Mouse (Mus musculus) embryonic facial prominence, embryonic 15.5 days (tissue): Measurements from ENCODE around the gene Hist1h4j. TPM values are rescaled to one million over a fixed set of nuclear protein-coding genes. Genes with fewer than 3 reads are reported as not detected.

Source experiments
- ATAC-seq: fragments of 200-750 bp; cut with Nextera tagmentation; 2 replicates; pipeline ENCODE4 v1.8.0; 2017; ENCODE audit warnings: low read depth, moderate TSS enrichment; ENCODE audit not compliant: insufficient number of reproducible peaks, low FRiP score, low TSS enrichment
- H3K27ac ChIP-seq: fragments of 300-500 bp; sonication (generic); replicated peaks from 2 replicates; pipeline ENCODE4 v1.5.1; 2015; ENCODE audit warnings: mild to moderate bottlenecking, inconsistent platforms
- H3K27me3 ChIP-seq: fragments of 300-500 bp; sonication (generic); 2 replicates; pipeline ENCODE4 v1.6.1; 2015; ENCODE audit warnings: inconsistent platforms
- H3K36me3 ChIP-seq: fragments of 300-500 bp; sonication (generic); 2 replicates; pipeline ENCODE4 v1.6.1; 2015; ENCODE audit warnings: mild to moderate bottlenecking, inconsistent platforms
- H3K4me1 ChIP-seq: fragments of 300-500 bp; sonication (generic); 2 replicates; pipeline ENCODE4 v1.6.1; 2015; ENCODE audit warnings: inconsistent platforms
- H3K4me2 ChIP-seq: fragments of 300-500 bp; sonication (generic); replicated peaks from 2 replicates; pipeline ENCODE4 v1.6.1; 2015; ENCODE audit warnings: mild to moderate bottlenecking, inconsistent platforms
- H3K4me3 ChIP-seq: fragments of 300-500 bp; sonication (generic); replicated peaks from 2 replicates; pipeline ENCODE4 v1.5.1; 2015; ENCODE audit warnings: mild to moderate bottlenecking, inconsistent platforms
- H3K9ac ChIP-seq: fragments of 300-500 bp; sonication (generic); 2 replicates; pipeline ENCODE4 v1.6.1; 2015; ENCODE audit warnings: inconsistent platforms
- H3K9me3 ChIP-seq: fragments of 300-500 bp; sonication (generic); replicated peaks from 2 replicates; pipeline ENCODE4 v1.6.1; 2016; ENCODE audit warnings: inconsistent platforms
- WGBS: fragments of 180-500 bp; shearing (Covaris S2); methylation state at CpG from one replicate; pipeline ENCODE4 v1.1.7; 2015; 5-methylcytosine and 5-hydroxymethylcytosine counted together
- microRNA-seq: library from miRNA; unstranded; fragments of <30 nt; microRNA quantifications from one replicate; pipeline ENCODE4, GENCODE M21; 2016; ENCODE audit warnings: borderline number of aligned reads
- polyA plus RNA-seq: library from polyadenylated mRNA; unstranded; fragments of >200 nt; fragmentation: Nextera tagmentation; extraction: Ambion mirVana; gene quantifications from 2 replicates; pipeline ENCODE4 v1.2.1, GENCODE M21; 2015

The Hist1h4j gene
- polyA plus RNA-seq, 1 experiment from 2014 or later = 1.9 TPM

GRCm38 (mm10) chr13:21784311-21784710 lies 49.4 kb downstream of the Hist1h4j start:
- Histone ChIP-seq H3K4me2 (peak overlapping the region; percentile 65), H3K27me3 (no peaks in the 10 kb centered on the region), H3K9me3 (no peaks in the 10 kb centered on the region), H3K27ac (peak overlapping the region; percentile 86), H3K36me3 (no peaks in the 10 kb centered on the region), H3K4me1 (peaks cover 46% of the 10 kb centered on the region), H3K9ac (no peak overlapping the region; the same call in 1 of the 2 replicates), H3K4me3 (peak overlapping the region; percentile 44)
- no peak for ATAC-seq
- WGBS = 33% methylated on average over 6 of the region's 6 CpGs

Small RNA genes lying within 50 kb of the gene (microRNA-seq; reads per million reads assigned to microRNA genes)
- gene Gm44357 (not detected), gene Gm44367 (not detected), gene Gm44454 (not detected)

Other genes starting within 250 kb of the Hist1h4j start
- gene AK157302, start 239.8 kb upstream of the Hist1h4j start, polyA plus RNA-seq = 0.37 and 1.6 TPM in 2 replicates
- 5.6 and 18.4 TPM in 2 replicates for gene Gm11273, start 233.6 kb upstream of the Hist1h4j start, polyA plus RNA-seq
- gene Zkscan8, start 203.9 kb upstream of the Hist1h4j start, polyA plus RNA-seq = 5.6 and 6.6 TPM in 2 replicates
- 0.17 and 0.22 TPM in 2 replicates for gene Olfr1366, start 192.3 kb upstream of the Hist1h4j start, polyA plus RNA-seq
- gene Olfr1535, start 175.2 kb upstream of the Hist1h4j start, polyA plus RNA-seq = 0.07 and 0.19 TPM in 2 replicates
- 0.11 TPM in 1 of 2 replicates, not detected in the other for gene Olfr1364, start 153.3 kb upstream of the Hist1h4j start, polyA plus RNA-seq
- 0.13 TPM in 1 of 2 replicates, not detected in the other for gene Olfr1362, start 121.0 kb upstream of the Hist1h4j start, polyA plus RNA-seq
- gene Olfr11, start 92.5 kb upstream of the Hist1h4j start, polyA plus RNA-seq = not detected in 2 replicates
- 0.48 and 0.68 TPM in 2 replicates for gene Olfr1361, start 71.7 kb upstream of the Hist1h4j start, polyA plus RNA-seq
- not detected in 2 replicates for gene Olfr1360, start 57.7 kb upstream of the Hist1h4j start, polyA plus RNA-seq
- gene Olfr1359, start 37.0 kb upstream of the Hist1h4j start, polyA plus RNA-seq = 0.05 and 0.27 TPM in 2 replicates
- gene Hist1h2bl, start 18.9 kb upstream of the Hist1h4j start, polyA plus RNA-seq = 0.60 and 2.0 TPM in 2 replicates
- gene Hist1h2ai, start 18.6 kb upstream of the Hist1h4j start, polyA plus RNA-seq = 6.9 and 13.7 TPM in 2 replicates
- 6.6 and 7.1 TPM in 2 replicates for gene Hist1h3h, start 17.4 kb upstream of the Hist1h4j start, polyA plus RNA-seq
- gene Hist1h2bm, start 13.0 kb upstream of the Hist1h4j start, polyA plus RNA-seq = 1.8 and 4.1 TPM in 2 replicates
- 1.5 and 2.9 TPM in 2 replicates for gene Hist1h4k, start 15.4 kb downstream of the Hist1h4j start, polyA plus RNA-seq
- gene Hist1h2ak, start 18.8 kb downstream of the Hist1h4j start, polyA plus RNA-seq = 16.1 and 25.2 TPM in 2 replicates
- gene Hist1h2bn, start 19.1 kb downstream of the Hist1h4j start, polyA plus RNA-seq = 3.4 and 3.6 TPM in 2 replicates
- gene Hist1h1b, start 45.6 kb downstream of the Hist1h4j start, polyA plus RNA-seq = 16.8 and 19.6 TPM in 2 replicates
- gene Hist1h3i, start 48.3 kb downstream of the Hist1h4j start, polyA plus RNA-seq = 86.2 and 99.0 TPM in 2 replicates
- 2.5 and 10.7 TPM in 2 replicates for gene Hist1h2an, start 52.2 kb downstream of the Hist1h4j start, polyA plus RNA-seq
- 1.0 and 2.8 TPM in 2 replicates for gene Hist1h2bp, start 52.4 kb downstream of the Hist1h4j start, polyA plus RNA-seq
- gene Hist1h2bq, start 75.1 kb downstream of the Hist1h4j start, polyA plus RNA-seq = 12.0 and 14.0 TPM in 2 replicates
- not detected in 2 replicates for gene Hist1h2ao, start 75.4 kb downstream of the Hist1h4j start, polyA plus RNA-seq
- gene Hist1h4m, start 76.7 kb downstream of the Hist1h4j start, polyA plus RNA-seq = not detected in 2 replicates
- 10.7 and 11.9 TPM in 2 replicates for gene Hist1h4n, start 97.1 kb downstream of the Hist1h4j start, polyA plus RNA-seq
- 2,761 and 2,921 TPM in 2 replicates for gene Hist1h2ap, start 98.4 kb downstream of the Hist1h4j start, polyA plus RNA-seq
- gene Hist1h2br, start 98.7 kb downstream of the Hist1h4j start, polyA plus RNA-seq = 14.2 and 14.7 TPM in 2 replicates
- gene Zfp184, start 210.0 kb downstream of the Hist1h4j start, polyA plus RNA-seq = 7.7 and 9.0 TPM in 2 replicates
- gene Pom121l2, start 246.1 kb downstream of the Hist1h4j start, polyA plus RNA-seq = 0.29 TPM in 2 replicates